Mouse (Mus musculus): ENCODE results near the gene Mrc2.

Gene Mrc2

DNA sequence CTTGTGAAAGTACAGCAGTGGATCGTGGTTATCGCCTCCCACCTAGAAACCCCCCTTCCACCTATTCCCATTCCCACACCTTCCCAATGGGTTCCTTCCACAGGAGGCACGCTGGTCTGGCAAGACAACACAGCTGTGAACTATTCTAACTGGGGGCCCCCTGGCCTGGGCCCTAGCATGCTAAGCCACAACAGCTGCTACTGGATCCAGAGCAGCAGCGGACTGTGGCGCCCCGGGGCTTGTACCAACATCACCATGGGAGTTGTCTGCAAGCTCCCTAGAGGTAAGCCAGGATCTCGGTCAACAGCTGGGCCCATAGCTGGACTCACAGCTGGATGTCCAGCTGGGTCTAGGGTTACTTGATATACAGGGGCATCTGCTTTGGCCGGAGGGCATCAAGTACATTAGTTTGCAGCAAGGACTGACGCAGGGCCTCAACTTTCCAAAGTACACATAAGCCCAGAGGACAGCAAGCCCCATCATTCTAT, 56.1 kb downstream of the Mrc2 start:
- in situ Hi-C loops (cut with MboI, MseI): loop anchor here (5.0 kb wide), 1 partner anchor 569 kb away; no protein-coding TSS in a partner anchor

DNA sequence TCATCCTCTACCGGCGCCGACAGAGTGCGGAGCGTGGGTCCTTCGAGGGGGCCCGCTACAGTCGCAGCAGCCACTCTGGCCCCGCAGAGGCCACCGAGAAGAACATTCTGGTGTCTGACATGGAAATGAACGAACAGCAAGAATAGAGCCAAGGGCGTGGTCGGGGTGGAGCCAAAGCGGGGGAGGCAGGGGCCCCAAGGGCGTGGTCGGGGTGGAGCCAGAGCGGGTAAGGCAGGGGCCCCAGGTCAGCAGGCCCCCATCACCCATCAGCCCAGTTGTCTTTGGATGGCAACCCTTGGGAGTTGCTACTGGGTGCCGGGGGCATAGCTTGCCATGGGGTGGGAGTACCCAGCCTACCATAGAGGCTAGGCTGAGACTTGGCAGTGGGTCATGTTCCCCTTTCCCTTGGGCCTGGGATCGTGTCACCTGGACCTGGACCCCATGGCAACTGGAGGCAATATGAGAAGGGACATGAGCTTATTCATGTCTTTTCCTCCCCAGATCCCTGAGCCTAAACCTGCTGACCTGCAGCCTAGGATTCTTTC, 57.4 kb downstream of the Mrc2 start:
- in situ Hi-C loops (cut with MboI, MseI): loop anchor here (5.0 kb wide), 1 partner anchor 567 kb away; no protein-coding TSS in a partner anchor

DNA sequence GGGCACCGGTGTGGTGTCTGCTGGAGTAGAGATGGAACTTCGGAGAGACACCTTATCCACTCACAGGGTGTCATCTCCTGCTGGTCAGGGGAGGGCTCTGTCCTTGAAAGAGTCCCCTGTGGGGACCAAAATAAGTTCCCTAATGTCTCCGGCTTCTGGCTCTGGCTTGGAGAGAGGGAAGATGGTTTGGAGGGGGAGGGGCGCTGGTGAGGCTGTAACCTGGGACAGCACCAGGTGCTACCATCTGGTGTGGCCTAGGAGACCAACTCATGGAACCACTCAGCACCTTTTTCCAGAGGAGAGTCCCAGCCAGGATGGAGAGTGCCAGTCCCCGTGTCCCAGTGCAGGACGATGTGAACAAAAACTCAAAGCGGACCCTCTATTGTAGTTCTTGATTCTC, 58.2 kb downstream of the Mrc2 start:
- in situ Hi-C loops (cut with MboI, MseI): no loop called here

DNA sequence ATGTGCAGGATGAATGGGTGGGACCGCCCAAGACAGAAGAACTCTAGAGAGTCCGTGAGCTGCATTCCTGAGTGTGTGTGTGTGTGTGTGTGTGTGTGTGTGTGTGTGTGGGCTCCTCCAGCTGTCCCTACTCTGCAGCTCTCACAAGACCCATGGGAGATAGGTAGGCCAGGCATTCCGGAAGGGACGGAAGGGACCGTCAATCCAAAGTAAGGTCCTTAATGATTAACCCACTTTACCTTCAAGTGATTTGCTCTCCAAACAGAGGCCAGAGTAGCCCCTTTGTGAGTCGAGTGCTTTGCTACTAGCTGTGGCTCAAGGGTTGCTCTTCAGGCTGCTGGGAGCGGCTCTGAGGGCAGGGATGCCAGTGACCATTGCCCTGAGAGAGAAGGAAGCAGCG, 59.7 kb downstream of the Mrc2 start:
- in situ Hi-C loops (cut with MboI, MseI): no loop called here

DNA sequence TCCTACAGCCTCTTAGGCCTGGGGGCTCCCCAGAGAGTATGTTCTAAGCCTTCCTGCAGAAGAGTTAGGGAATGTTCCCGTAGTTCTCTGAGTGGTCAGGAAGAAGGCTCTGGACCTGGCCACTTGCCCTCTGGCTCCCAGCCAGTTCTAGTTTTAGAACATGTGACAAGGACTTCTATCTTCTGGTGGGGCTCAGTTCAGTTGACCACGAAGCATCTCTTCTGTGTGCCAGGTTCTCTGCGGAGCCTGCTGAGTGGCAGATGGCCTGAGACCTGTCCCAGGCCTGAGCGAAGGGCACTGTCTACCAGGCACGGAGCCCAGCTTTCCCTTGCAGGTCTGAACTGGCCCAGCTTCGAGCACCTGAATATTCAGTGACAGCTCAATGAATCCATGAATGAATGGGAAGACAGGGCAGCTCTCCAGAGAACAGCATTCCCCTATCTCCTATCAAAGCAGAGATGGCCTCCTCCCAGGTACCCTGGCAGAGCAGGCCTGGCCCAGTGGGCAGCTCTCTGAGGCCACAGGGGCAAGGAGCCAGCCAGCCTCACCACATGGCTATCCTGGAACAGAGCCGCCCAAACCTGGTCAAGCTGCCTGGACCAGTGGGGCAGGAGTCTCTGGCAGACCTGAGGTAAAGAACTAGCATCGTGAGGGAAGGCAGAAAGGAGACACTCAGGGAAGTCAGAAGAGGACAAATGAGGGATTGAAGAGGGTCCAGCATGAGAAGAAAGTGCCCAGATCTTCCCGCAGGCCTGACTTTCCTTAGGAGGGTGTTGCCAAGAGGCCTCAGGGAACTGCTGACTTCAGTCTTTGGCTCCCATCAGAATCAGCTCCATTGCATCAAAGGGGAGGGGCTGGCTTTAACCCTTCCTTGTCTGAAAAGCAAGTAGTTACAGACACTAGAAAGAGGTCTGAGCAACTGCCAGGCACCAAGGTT, 60.8 kb downstream of the Mrc2 start:
- in situ Hi-C loops (cut with MboI, MseI): no loop called here

DNA sequence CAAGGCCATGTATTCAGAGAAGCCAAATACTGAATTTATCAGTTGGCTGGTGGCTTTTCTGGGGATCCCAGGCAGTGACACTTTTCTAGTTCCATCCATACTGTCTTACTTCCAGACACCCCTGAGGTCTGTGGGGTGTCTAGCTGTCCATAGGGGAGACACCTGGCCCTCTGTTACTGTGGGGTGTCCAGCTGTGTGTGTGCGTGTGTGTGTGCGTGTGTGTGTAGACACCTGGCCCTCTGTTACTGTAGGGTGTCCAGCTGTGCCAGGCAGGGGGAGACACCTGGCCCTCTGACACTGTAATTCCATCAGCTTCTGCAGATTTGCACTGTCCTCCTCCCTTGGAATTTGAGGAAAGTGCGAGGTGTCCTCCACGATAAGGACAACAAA, 61.4 kb downstream of the Mrc2 start:
- in situ Hi-C loops (cut with MboI, MseI): no loop called here

DNA sequence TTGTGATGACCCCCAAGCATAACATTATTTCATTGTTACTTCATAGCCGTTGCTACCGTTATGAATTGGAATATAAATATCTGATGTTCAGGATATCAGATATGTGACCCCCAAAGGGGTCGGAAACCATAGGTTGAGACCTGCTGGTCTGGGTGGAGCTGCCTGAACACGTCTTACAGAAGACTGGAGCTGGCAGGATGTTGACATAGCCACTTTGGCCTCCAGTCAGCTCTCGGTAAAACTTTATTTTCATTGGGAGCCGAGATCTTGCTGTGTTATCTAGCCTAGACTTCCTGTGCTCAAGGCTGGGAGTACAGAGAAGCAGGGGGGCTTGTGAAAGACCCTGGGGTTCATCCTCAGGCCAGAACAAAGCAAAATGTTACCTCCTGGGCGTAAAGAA, 63.9 kb downstream of the Mrc2 start:
- in situ Hi-C loops (cut with MboI, MseI): no loop called here

DNA sequence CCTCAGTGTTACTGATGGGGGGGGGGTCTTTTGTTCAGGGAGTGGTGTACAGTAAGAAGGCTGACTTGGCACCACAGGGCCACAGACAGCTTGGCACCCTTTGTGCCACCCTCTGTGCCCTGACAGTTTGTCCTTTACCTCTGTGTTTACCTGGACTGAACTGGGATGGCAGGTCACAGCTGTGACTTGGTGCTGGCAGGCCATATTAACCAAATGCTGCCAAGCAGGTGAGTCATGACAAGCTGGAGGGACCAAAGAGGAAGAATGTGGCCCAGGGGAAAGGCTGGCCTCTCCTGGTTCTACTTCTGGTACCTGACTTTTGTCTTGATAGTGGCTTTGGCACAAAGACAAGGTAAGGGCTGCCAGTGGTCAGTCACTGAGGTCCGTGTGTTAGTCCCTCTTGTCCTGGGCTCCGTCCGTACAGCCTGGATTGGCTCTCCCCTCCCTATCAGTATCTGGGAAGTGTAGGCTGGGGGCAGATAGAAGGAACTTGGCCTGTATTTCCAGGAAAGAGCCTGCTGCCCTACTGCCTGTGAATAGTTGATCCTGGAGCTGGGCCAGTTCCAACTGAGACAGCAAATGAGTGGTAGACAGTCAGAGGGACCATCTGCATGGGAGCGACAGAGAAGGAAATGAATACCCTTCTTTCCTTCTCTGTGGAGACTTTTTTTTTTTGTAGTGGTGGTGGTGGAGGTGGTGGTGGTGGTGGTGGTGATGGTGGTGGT, 69.8 kb downstream of the Mrc2 start:
- in situ Hi-C loops (cut with MboI, MseI): loop anchor here (5.0 kb wide), 2 partner anchors 100 to 230 kb away; no protein-coding TSS in a partner anchor

DNA sequence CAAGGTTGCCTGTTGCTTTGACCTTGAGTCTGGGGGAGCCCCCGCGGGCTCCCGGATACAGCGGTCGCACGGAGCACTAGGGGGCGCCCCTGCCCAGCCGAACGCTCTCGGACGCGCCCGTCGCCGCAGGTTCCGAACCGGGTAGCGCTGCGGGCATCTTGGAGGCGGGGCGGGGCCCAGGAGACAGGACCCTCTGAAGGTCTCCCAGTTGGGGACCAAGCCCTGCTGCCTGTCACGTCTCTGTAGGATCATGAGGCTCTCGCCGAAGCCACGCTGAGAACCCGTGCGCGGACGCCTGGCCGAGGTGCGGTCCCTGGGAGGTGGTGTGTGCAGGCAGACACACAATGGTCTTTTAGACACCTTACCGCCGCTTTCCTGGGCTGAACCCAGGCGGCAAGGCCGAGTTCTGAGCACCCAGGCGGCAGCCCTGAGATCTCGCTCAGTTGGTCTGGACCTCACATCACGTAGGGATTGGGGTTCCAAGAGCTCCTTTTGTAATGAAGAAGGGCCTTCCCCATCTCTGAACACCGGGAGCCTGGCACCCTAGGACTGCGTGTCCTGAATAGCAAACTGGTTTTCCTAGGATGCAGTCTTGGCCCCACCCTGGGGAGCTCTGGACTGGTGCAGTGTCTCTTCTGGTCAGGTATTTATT, 70.6 kb downstream of the Mrc2 start:
- in situ Hi-C loops (cut with MboI, MseI): loop anchor here (5.0 kb wide), 2 partner anchors 99 to 229 kb away; no protein-coding TSS in a partner anchor

DNA sequence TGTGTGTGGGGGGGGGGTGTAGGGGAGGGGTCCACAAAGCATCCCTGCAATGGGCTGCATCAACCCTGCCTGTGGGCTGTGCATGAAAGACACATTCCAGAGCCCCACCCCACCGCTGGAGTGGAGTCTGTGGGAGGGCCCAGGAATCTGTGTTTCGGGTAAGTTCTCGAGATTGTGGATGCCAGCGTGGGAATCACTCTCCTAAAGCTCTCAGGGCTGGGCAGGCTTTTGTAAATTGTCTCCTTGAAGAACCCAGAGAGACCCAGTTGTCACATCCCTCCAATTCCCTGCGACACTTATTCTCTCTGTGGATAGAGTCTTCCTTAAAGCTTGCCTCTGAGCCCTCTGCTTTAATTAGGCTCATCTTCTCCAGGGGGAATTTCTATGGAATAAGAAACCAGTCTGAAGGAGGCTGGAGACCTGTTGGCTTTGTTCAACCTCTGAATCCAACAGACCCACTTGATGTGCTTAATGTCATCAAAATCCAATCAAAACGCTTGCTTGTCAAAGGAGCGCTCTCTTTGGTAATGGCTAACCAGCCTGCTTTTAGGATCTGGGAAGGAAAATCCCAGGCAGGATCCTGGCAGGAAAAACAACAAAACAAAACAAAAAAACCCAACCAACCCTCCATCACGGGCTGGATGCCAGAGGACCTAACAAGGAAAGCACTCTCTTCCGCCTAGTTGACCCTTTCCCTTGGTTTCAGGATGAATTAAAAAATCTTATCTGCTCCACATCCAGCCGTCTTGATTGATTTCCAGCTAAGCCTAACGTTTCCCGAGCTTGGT, 71.3 kb downstream of the Mrc2 start:
- in situ Hi-C loops (cut with MboI, MseI): loop anchor here (5.0 kb wide), 2 partner anchors 99 to 229 kb away; no protein-coding TSS in a partner anchor

DNA sequence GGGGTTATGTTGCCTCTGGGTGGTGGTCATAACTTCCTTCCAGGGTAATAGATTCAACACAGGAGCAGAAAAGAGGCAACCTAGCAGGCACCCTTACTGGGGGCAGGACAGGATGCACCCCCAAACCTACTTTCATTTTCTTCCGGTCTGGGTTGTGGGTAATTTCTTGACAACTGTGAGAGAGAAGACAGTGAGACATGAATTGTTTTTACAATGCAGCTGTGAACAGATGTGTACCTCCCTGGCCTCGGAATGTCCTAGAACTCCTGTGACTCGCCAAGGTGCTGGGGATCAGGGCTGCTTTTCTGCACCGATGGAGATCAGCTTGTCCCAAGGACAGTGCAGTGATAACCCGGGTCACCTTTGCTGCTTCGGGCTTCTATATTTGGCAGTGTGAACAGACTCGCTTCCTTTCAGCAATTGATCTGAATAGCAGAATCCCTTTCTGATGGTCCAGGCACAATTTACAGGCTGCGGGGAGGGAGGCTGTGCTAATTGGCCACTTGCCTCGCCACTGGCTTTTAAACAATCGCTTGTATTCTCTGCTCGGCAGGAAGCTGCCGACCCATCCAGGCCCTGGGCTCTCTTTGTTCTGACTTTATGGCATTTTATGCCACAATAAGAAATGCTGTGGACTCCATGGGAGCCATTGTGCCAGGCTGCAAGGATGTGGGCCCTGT, 72.1 kb downstream of the Mrc2 start:
- in situ Hi-C loops (cut with MboI, MseI): loop anchor here (5.0 kb wide), 2 partner anchors 98 to 228 kb away; no protein-coding TSS in a partner anchor

DNA sequence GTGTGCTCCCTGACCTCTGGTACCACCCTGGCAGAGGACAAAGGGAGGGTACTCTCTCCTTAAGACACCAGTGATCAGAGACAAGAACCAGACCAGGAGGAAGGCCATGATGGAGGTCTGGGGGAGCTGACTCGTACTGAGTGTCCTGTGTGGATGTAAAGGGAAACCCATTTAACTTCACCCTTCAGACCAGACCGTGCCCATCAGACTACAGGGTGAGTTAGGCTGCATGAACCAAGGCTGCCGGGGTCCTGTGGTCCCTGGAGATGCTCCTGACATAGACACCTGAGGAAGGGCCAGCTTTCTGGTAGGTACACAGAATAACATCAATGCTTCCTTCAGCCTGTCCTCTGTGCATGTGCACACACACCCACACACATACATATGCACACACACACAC, 73.2 kb downstream of the Mrc2 start:
- in situ Hi-C loops (cut with MboI, MseI): no loop called here

DNA sequence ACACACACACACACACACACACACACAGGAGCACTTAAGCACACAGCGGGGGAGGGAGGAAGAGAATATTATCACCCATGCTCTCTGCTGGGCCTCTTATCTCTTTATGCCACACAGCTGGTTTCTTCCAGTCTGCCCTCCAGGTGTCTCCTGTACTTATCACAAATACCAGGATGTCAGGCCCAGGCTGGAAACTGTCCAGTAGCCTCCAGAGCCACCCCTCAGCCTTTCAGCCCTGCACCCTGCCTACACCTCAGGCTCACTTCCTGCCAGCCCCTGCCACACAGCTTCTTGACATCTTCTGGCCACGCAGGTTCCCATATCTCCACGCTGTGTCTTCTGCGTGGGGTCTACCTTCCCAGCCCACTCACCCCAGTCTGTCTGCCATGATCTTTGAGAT, 73.6 kb downstream of the Mrc2 start:
- in situ Hi-C loops (cut with MboI, MseI): no loop called here

DNA sequence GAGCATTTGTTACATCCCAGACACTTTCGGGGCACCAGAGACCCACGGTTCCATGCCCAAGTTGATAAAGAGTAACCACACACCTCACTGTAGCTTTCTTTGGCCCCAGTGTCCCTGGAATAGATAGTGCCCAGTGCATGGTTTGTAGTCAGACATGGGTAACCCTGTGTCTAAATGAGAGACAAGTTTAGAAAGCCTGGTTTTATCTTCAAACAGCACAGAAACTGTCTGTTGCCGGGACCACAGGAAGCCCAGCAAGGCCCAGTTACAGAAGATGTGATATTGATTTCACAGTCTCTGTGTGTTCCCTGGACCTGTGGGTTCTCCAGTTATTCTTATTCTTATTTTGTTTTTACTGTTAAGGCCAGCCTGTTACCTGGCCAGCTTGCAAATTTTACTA, 74.7 kb downstream of the Mrc2 start:
- in situ Hi-C loops (cut with MboI, MseI): no loop called here

DNA sequence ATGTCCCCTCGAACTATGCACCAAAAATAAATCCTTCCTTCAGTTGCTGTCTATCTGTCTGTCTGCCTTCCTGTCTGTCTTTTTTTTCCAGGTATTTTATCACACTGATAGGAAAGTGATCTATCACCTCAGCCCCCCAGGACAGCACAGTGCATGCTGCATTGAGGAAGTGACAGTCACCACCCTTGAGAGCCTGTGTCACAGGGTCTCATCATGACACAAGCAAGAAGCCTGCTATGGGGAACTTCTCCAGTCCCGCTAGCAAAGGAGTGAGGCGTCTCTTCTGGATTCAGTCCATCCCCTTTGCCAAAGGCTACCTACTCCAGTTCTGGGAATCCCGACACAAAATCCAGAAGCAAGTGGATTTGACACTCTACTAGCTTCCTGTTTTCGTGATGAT, 76.4 kb downstream of the Mrc2 start:
- in situ Hi-C loops (cut with MboI, MseI): no loop called here

DNA sequence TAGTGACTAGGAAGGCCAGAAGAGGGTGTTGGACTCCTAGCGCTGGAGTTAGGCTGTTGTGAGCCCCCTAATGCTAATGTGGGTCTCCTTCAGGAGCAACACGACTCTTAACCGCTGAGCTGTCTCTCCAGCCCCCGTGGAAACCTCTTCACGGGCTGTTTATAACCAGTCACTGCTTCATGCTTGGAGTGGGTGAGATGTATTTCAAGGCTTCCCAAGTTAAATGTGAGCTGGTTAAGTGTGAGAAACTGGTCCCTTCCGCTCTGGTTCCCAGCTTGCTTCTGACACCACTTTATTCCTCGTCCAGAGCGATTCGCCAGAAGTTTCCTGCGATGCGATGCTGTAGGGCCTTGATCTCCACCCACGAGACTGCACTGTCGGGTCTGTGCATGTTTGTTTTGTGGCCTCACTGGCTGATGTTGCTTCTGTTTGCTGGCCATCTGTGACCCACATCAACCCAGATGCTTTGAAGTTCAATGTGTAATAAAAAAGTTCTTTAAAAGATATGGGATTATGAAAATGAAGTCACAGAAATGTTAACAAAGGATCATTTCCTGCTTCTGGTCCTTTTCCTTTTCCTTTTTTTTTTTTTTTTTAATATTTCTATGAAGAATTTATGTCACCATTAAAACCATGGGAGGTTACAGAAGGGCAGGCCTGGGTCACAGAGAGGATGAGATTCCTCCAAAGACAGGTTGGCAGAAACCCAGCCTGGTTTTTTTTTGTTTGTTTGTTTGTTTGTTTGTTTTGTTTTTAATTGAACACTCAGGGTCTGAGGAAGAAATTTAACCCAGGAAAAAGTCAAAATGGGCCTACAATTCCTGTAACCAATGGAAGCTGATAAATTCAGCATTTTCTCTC, 77.3 kb downstream of the Mrc2 start:
- in situ Hi-C loops (cut with MboI, MseI): no loop called here

DNA sequence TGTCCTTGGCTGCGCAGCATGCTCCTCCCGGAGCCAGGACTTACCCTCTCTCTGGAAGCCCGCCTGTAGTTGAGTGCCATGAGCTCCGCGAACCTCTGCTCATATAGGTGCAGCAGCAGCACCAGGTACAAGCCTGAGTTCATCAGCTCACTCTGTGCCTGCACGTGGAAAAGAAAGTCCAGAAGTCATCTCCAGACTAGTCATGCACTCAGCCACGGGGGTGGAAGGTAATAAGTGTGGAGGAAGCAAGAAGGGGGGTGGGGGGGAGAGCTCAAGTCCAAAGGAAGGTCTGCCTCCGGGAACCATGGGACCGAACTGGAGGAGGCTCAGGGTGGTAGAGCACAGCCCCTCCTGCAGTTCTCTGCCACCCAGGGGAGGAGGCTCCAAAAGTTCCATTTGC, 79.4 kb downstream of the Mrc2 start:
- in situ Hi-C loops (cut with MboI, MseI): no loop called here

DNA sequence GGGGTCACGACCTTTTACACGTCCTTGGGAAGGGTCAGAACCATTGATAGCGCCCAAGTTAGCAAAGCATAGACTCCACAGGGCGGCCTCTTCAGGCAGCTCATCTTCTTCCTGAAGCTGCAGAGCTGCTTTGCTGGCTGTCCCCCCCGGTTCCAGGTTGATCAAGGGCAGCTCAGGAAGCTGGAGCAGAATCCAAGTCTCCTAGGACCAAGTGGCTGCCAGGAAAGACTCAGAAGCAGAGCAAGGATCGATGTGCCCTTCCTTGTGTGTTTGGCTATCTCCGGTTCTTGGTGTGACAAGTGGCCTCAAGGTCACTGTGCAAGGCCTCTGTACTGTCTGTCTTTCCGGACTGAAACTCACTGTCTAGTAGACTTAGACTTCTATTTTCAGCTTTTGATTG, 81.4 kb downstream of the Mrc2 start:
- in situ Hi-C loops (cut with MboI, MseI): no loop called here

DNA sequence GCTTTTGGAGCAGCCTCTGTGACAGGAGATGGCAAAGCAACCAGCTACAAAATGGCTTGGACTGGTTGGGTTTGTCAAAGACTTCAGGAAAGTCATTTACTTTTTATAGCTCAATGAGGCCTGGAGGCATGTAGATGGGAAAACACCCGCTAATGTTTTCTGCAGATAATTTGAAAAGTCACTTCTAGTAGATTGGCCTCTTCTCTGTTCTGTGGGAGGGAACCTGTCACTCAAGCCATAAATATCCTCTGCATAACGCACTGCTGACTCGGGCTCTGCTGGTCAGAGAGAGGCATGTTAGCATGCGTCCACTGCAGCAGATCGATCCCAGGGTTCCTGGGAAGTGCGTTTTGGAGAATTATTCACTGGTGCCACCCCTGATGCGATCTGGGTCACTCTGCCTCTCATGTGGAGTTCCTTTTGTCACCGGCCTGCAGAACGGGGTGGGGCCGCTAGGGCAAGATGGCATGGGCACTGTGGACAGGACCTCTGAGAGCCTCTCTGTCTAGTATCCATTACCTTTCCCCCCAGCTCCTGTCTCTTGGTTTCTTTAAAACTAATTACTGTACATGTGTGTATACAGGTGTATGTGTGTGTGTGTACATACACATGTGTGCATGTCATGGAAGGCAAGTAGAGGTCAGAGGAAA, 82.2 kb downstream of the Mrc2 start:
- in situ Hi-C loops (cut with MboI, MseI): no loop called here

All from T-helper 2 cell (primary cell).